Mouse (Mus musculus): Measurements from ENCODE around the gene Adpgk. TPM values are rescaled to one million over a fixed set of nuclear protein-coding genes. Genes with fewer than 3 reads are reported as not detected.
A peak's percentile ranks its signal among the peaks of the same experiment; 100 is the strongest.

Gene Adpgk
- total and polyA plus RNA-seq, 3 experiments, result 26.2 to 29.8 TPM; not detected in 1

DNA sequence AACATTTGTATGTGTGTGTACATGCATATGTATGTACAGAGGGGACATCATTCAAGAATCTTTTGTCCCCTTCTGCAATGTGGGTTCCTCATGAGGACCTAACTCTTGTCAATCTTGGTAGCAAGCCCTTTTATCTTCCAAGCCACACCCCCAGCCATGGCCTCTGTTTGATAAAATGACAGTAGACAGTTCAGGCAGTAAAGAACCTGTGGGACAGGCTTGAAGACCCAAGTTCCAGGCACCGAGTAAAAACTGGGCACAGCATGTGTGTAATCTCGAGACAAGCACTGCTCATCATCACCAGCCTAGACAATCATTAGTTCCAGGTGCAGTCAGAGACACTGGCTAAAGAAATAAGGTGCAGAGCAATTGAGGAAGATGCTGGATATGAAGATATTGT lies 54.8 kb downstream of the Adpgk start:
- no peak overlapping the region for H3K9ac ChIP-seq (ENCODE audit: control insufficient read depth, low read depth, low read length, poor library complexity, severe bottlenecking)
- no peaks in the 10 kb centered on the region for H3K79me2 ChIP-seq (ENCODE audit: control insufficient read depth, insufficient read depth, low read length, poor library complexity)
- TF ChIP-seq TAL1 (IDR thresholded peaks at IDR 0.05; ENCODE audit: low read length) (no peak), GATA1 (IDR thresholded peaks at IDR 0.05; ENCODE audit: low read depth, low read length) (peak; percentile 28; the same call in 1 of the 2 replicates)
- no peak overlapping the region for H3K4me3 ChIP-seq (ENCODE audit: control insufficient read depth in 1 of 2, insufficient read depth in 1 of 2, low read depth in 2 of 2, low read length in 2 of 2)
- peak; percentile 53 for DNase-seq (ENCODE audit: low read depth, low spot score)
- H3K9me3 ChIP-seq (replicated peaks; ENCODE audit: insufficient read depth, low read length), result no peaks in the 10 kb centered on the region
- H3K4me1 ChIP-seq (ENCODE audit: control insufficient read depth in 1 of 2, insufficient read depth in 2 of 2, low read length in 2 of 2), result peaks cover 0 to 4% of the 10 kb centered on the region in 2 experiments; a peak in 2 of 4 replicates
- no peak overlapping the region for H3K27ac ChIP-seq (ENCODE audit: control insufficient read depth, low read depth, low read length)
- no peaks in the 10 kb centered on the region for H3K27me3 ChIP-seq (ENCODE audit: control insufficient read depth in 1 of 2, insufficient read depth in 2 of 2, low read length in 2 of 2)
- peaks cover 0 to 5% of the 10 kb centered on the region in 2 experiments; a peak in 1 of 4 replicates for H3K36me3 ChIP-seq (ENCODE audit: control insufficient read depth in 1 of 2, insufficient read depth in 2 of 2, low read length in 2 of 2)

DNA sequence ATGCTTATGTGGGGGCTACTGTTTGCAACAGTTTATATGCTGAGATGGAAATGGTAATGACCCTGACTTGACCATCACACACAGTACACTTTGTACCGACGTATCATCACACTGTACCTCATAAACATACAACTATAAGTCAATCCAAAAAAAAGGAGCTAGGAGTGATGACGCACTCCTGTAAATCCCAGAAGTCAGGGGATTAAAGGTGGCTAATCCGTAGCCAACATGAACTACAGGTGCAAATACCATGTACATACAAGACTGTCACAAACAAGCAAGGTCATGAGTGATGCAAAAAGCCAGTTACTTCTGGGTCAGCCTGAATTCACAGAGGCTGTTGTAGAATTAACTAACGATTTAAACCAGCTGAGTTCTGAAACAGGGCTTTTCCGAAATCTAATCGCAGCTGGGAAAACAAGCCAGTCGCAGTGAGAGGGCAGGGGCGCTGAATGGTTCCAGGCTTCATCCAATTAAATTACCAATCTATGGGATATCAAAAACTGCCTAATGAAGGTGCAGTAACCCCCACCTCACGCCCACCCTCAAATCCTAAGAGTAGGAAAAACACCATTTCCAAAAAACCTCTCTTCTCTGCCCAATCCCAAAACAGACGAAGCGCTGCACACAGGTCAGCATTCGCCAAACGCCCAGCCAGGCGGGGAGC lies 61.4 kb downstream of the Adpgk start:
- TF ChIP-seq E2F4 (IDR thresholded peaks at IDR 0.05; ENCODE audit: borderline replicate concordance, low read depth, low read length), result no peak
- TF ChIP-seq GATA1 (IDR thresholded peaks at IDR 0.05; ENCODE audit: low read depth, low read length), result no peak
- no peak for TF ChIP-seq ETS1 (IDR thresholded peaks at IDR 0.05; ENCODE audit: low read depth, low read length)
- TF ChIP-seq HCFC1 (IDR thresholded peaks at IDR 0.05; ENCODE audit: low read depth, low read length), result no peak
- TF ChIP-seq TAL1 (IDR thresholded peaks at IDR 0.05; ENCODE audit: low read length), result no peak
- no peak for TF ChIP-seq KAT2A (conservative IDR thresholded peaks at IDR 0.05; ENCODE audit: low read depth, low read length)
- no peak for TF ChIP-seq UBTF (IDR thresholded peaks at IDR 0.05; ENCODE audit: borderline replicate concordance, insufficient read depth, low read depth, low read length)
- TF ChIP-seq MEF2A (IDR thresholded peaks at IDR 0.05; ENCODE audit: extremely low read depth, insufficient replicate concordance, low read depth, low read length, poor library complexity, severe bottlenecking), result no peak
- no peak for TF ChIP-seq POLR2A (IDR thresholded peaks at IDR 0.05; ENCODE audit: control insufficient read depth in 1 of 2, insufficient read depth in 1 of 2, low read depth in 1 of 2, low read length in 2 of 2, poor library complexity in 1 of 2)
- TF ChIP-seq POLR2AphosphoS5 (IDR thresholded peaks at IDR 0.05; ENCODE audit: borderline replicate concordance, low read depth, low read length), result no peak
- no peaks in the 10 kb centered on the region; the same call in 1 of the 2 replicates for H3K79me2 ChIP-seq (ENCODE audit: control insufficient read depth, insufficient read depth, low read length, poor library complexity)
- no peaks in the 10 kb centered on the region for H3K27me3 ChIP-seq (ENCODE audit: control insufficient read depth in 1 of 2, insufficient read depth in 2 of 2, low read length in 2 of 2)
- no peaks in the 10 kb centered on the region for H3K9me3 ChIP-seq (replicated peaks; ENCODE audit: insufficient read depth, low read length)
- peaks cover 0 to 5% of the 10 kb centered on the region in 2 experiments; a peak in 2 of 4 replicates for H3K4me1 ChIP-seq (ENCODE audit: control insufficient read depth in 1 of 2, insufficient read depth in 2 of 2, low read length in 2 of 2)
- H3K27ac ChIP-seq (ENCODE audit: control insufficient read depth, low read depth, low read length), result peak overlapping the region; percentile 3; the same call in 1 of the 2 replicates
- peak; percentile 34 for DNase-seq (ENCODE audit: low read depth, low spot score)
- peaks cover 0 to 4% of the 10 kb centered on the region in 2 experiments; a peak in 2 of 4 replicates for H3K36me3 ChIP-seq (ENCODE audit: control insufficient read depth in 1 of 2, insufficient read depth in 2 of 2, low read length in 2 of 2)
- H3K9ac ChIP-seq (ENCODE audit: control insufficient read depth, low read depth, low read length, poor library complexity, severe bottlenecking), result peak overlapping the region; percentile 80
- peak overlapping the region; percentile 93 to 98 for H3K4me3 ChIP-seq (ENCODE audit: control insufficient read depth in 1 of 2, insufficient read depth in 1 of 2, low read depth in 2 of 2, low read length in 2 of 2)

DNA sequence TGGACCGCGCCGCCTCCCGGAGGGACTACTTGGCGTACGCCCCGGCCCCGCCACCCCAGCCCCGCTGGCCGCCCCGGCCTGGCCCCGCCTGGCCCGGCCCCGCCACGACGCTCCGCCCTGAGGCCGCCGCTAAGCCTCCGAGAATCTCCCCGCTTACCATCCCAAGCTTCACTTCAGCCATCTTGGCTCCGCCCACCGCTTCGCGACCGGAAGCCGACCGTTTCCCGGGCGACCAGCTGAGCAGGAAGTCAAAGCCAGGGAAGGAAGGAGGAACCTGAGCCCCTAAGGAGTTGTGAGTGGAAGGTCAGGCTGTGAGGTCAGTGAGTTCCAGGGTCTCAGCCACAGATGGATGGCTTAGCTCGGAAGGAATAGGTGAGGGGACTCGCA lies 61.9 kb downstream of the Adpgk start, which contains the start of gene Bbs4:
Bbs4 (minus strand) TSS at position 256 of the 387 bp plus-strand sequence.
- Histone ChIP-seq H3K9ac (ENCODE audit: control insufficient read depth, low read depth, low read length, poor library complexity, severe bottlenecking) (peak within 1 kb of the TSS; percentile 80), H3K36me3 (ENCODE audit: control insufficient read depth in 1 of 2, insufficient read depth in 2 of 2, low read length in 2 of 2) (peaks cover 0 to 4% of the 10 kb centered on the region in 2 experiments; a peak in 2 of 4 replicates), H3K9me3 (replicated peaks; ENCODE audit: insufficient read depth, low read length) (no peaks in the 10 kb centered on the region), H3K27me3 (ENCODE audit: control insufficient read depth in 1 of 2, insufficient read depth in 2 of 2, low read length in 2 of 2) (no peaks in the 10 kb centered on the region), H3K4me1 (ENCODE audit: control insufficient read depth in 1 of 2, insufficient read depth in 2 of 2, low read length in 2 of 2) (peaks cover 0 to 5% of the 10 kb centered on the region in 2 experiments; a peak in 2 of 4 replicates), H3K4me3 (ENCODE audit: control insufficient read depth in 1 of 2, insufficient read depth in 1 of 2, low read depth in 2 of 2, low read length in 2 of 2) (peak within 1 kb of the TSS; percentile 93 to 98), H3K79me2 (ENCODE audit: control insufficient read depth, insufficient read depth, low read length, poor library complexity) (no peaks in the 10 kb centered on the region; the same call in 1 of the 2 replicates), H3K27ac (ENCODE audit: control insufficient read depth, low read depth, low read length) (peak within 1 kb of the TSS; percentile 49)
- DNase-seq (ENCODE audit: low read depth, low spot score), result peak; percentile 95
- TF ChIP-seq NELFE (IDR thresholded peaks at IDR 0.05; ENCODE audit: low read depth, low read length) (peak; percentile 69), JUND (IDR thresholded peaks at IDR 0.05; ENCODE audit: low read depth, low read length) (no peak), E2F4 (IDR thresholded peaks at IDR 0.05; ENCODE audit: borderline replicate concordance, low read depth, low read length) (no peak), ETS1 (IDR thresholded peaks at IDR 0.05; ENCODE audit: low read depth, low read length) (peak; percentile 60; the same call in 1 of the 2 replicates), SIN3A (IDR thresholded peaks at IDR 0.05; ENCODE audit: low read length) (peak; percentile 82), MAFK (IDR thresholded peaks at IDR 0.05; ENCODE audit: borderline replicate concordance, low read depth, low read length) (no peak), RCOR1 (IDR thresholded peaks at IDR 0.05; ENCODE audit: low read depth, low read length) (peak; percentile 53; the same call in 1 of the 2 replicates), SMC3 (IDR thresholded peaks at IDR 0.05; ENCODE audit: low read depth, low read length) (no peak), ZMIZ1 (IDR thresholded peaks at IDR 0.05; ENCODE audit: low read depth, low read length) (no peak), MXI1 (IDR thresholded peaks at IDR 0.05; ENCODE audit: low read depth, low read length) (peak; percentile 66), GABPA (IDR thresholded peaks at IDR 0.05; ENCODE audit: low read depth, low read length) (no peak), POLR2AphosphoS2 (IDR thresholded peaks at IDR 0.05; ENCODE audit: low read length) (peak; percentile 40; the same call in 1 of the 2 replicates), CHD1 (IDR thresholded peaks at IDR 0.05; ENCODE audit: low read depth, low read length) (no peak), CHD2 (IDR thresholded peaks at IDR 0.05; ENCODE audit: low read length) (no peak), UBTF (IDR thresholded peaks at IDR 0.05; ENCODE audit: borderline replicate concordance, insufficient read depth, low read depth, low read length) (0 out of 2 replicates have a peak, but pooled peaks have one; percentile 52), MAX (IDR thresholded peaks at IDR 0.05; ENCODE audit: low read length) (no peak), EP300 (IDR thresholded peaks at IDR 0.05; ENCODE audit: low read depth in 1 of 2, low read length in 2 of 2) (no peak; a peak in 1 of 4 replicates)
